Mouse (Mus musculus) c-Kit-positive CD71-negative TER-119-negative erythroid progenitor cells, embryonic 14.5 days (primary cell): ENCODE data around the gene Arap1.
A peak's percentile ranks its signal among the peaks of the same experiment; 100 is the strongest.

Source experiments
- DNase-seq: peaks from one replicate; pipeline ENCODE4 v3.0.0-alpha.2; 2013; ENCODE audit warnings: low read depth

Gene Arap1

GRCm38 (mm10) chr7:101394569-101394968, 46.7 kb downstream of the Arap1 start:
- no peak for DNase-seq

GRCm38 (mm10) chr7:101395471-101395870, 47.6 kb downstream of the Arap1 start:
- DNase-seq, result no peak

GRCm38 (mm10) chr7:101397175-101397574, 49.3 kb downstream of the Arap1 start:
- DNase-seq, result no peak

GRCm38 (mm10) chr7:101401510-101401909, 53.6 kb downstream of the Arap1 start:
- no peak for DNase-seq

GRCm38 (mm10) chr7:101403831-101404230, 56.0 kb downstream of the Arap1 start:
- DNase-seq, result no peak

GRCm38 (mm10) chr7:101410267-101410936, 62.5 kb downstream of the Arap1 start, which contains the start of gene Gm45837:
Gm45837 (plus strand) TSS chr7:101410886.
- no peak for DNase-seq

- DNase-seq, result peak; percentile 82
Measured at GRCm38 (mm10) chr7:101412796-101413195, 64.9 kb downstream of the Arap1 start.

GRCm38 (mm10) chr7:101414209-101414608, 66.3 kb downstream of the Arap1 start:
- DNase-seq, result no peak

- peak; percentile 32 for DNase-seq
Measured at GRCm38 (mm10) chr7:101414661-101415511, 67.0 kb downstream of the Arap1 start.

GRCm38 (mm10) chr7:101415512-101416100, 67.7 kb downstream of the Arap1 start:
- no peak for DNase-seq

GRCm38 (mm10) chr7:101416391-101416790, 68.5 kb downstream of the Arap1 start:
- no peak for DNase-seq

- DNase-seq, result peak; percentile 32
Measured at GRCm38 (mm10) chr7:101419013-101419770, 71.3 kb downstream of the Arap1 start.

GRCm38 (mm10) chr7:101421529-101421928, 73.7 kb downstream of the Arap1 start, which contains the start of gene Pde2a:
Pde2a (plus strand) TSS chr7:101421691.
- DNase-seq, result no peak

GRCm38 (mm10) chr7:101422069-101422468, 74.2 kb downstream of the Arap1 start:
- peak; percentile 42 for DNase-seq

GRCm38 (mm10) chr7:101422646-101423045, 74.8 kb downstream of the Arap1 start:
- no peak for DNase-seq

- DNase-seq, result no peak
Measured at GRCm38 (mm10) chr7:101423970-101424369, 76.1 kb downstream of the Arap1 start.

- no peak for DNase-seq
Measured at GRCm38 (mm10) chr7:101426692-101427091, 78.8 kb downstream of the Arap1 start.

GRCm38 (mm10) chr7:101427736-101428135, 79.9 kb downstream of the Arap1 start:
- DNase-seq, result peak; percentile 45

GRCm38 (mm10) chr7:101435038-101435437, 87.2 kb downstream of the Arap1 start:
- no peak for DNase-seq

- no peak for DNase-seq
Measured at GRCm38 (mm10) chr7:101437876-101438275, 90.0 kb downstream of the Arap1 start.

GRCm38 (mm10) chr7:101443093-101443492, 95.2 kb downstream of the Arap1 start:
- no peak for DNase-seq

GRCm38 (mm10) chr7:101444211-101444610, 96.3 kb downstream of the Arap1 start:
- no peak for DNase-seq
